Mouse (Mus musculus) megakaryocyte, embryonic 14.5 days (primary cell): ENCODE results near the gene Sap30l. TPM values are rescaled to one million over a fixed set of nuclear protein-coding genes. Genes with fewer than 3 reads are reported as not detected.
"Not testable (repeated sequence)": the region's sequence is repeated elsewhere in the genome, so short reads cannot be mapped to it uniquely, and the experiment has no call there.

Experiments used
- H3K27me3 ChIP-seq: replicated peaks from 2 replicates; pipeline ENCODE3; 2012; ENCODE audit warnings: inconsistent platforms
- H3K36me3 ChIP-seq: replicated peaks from 2 replicates; pipeline ENCODE3; 2012; ENCODE audit warnings: low read length, inconsistent platforms, mixed read lengths
- H3K4me1 ChIP-seq: 2 replicates; pipeline ENCODE4 v1.6.1; 2012; ENCODE audit warnings: inconsistent platforms
- H3K4me3 ChIP-seq: replicated peaks from 2 replicates; pipeline ENCODE3; 2012; ENCODE audit warnings: moderate library complexity, mild to moderate bottlenecking, inconsistent platforms
- H3K9me3 ChIP-seq: 2 replicates; pipeline ENCODE4 v1.6.1; 2012; ENCODE audit warnings: inconsistent platforms
- FLI1 ChIP-seq: IDR thresholded peaks from 2 replicates; pipeline ENCODE4 v1.6.1; 2012; ENCODE audit warnings: low read length, inconsistent platforms, mixed read lengths
- GATA1 ChIP-seq: IDR thresholded peaks from 3 replicates; pipeline ENCODE4 v1.6.1; 2012; ENCODE audit warnings: mixed read lengths, low read length, inconsistent platforms, borderline replicate concordance
- polyA plus RNA-seq: library from polyadenylated mRNA; stranded (reverse); fragments of >175 nt; gene quantifications from 2 replicates; pipeline ENCODE4 v1.2.3, GENCODE M21; 2012; ENCODE audit warnings: low replicate concordance; ENCODE audit not compliant: insufficient read depth

Gene Sap30l
- polyA plus RNA-seq, 1 experiment: 87.1 TPM

GRCm38 (mm10) chr11:57836872-57837680, 35.6 kb downstream of the Sap30l start:
- peaks cover 94% of the 10 kb centered on the region for H3K27me3 ChIP-seq
- H3K4me1 ChIP-seq: peaks cover 9% of the 10 kb centered on the region; the same call in 1 of the 2 replicates
- TF ChIP-seq FLI1 (no peak), GATA1 (no peak)
- 0 out of 2 replicates have a peak, but pooled peaks cover 3% of the 10 kb centered on the region for H3K9me3 ChIP-seq
- no peaks in the 10 kb centered on the region for H3K36me3 ChIP-seq
- H3K4me3 ChIP-seq: no peak overlapping the region

GRCm38 (mm10) chr11:57837861-57838680, 36.6 kb downstream of the Sap30l start:
- H3K4me1 ChIP-seq: peaks cover 9% of the 10 kb centered on the region; the same call in 1 of the 2 replicates
- H3K27me3 ChIP-seq: peaks cover 89% of the 10 kb centered on the region
- H3K4me3 ChIP-seq: no peak overlapping the region
- TF ChIP-seq FLI1 (no peak), GATA1 (no peak)
- H3K9me3 ChIP-seq: no peaks in the 10 kb centered on the region
- no peaks in the 10 kb centered on the region for H3K36me3 ChIP-seq

- Histone ChIP-seq H3K36me3 (no peaks in the 10 kb centered on the region), H3K4me1 (0 out of 2 replicates have a peak, but pooled peaks cover 3% of the 10 kb centered on the region), H3K27me3 (peaks cover 78% of the 10 kb centered on the region), H3K4me3 (no peak overlapping the region), H3K9me3 (no peaks in the 10 kb centered on the region)
- TF ChIP-seq GATA1: no peak
- TF ChIP-seq FLI1: no peak
These were observed 39.5 kb downstream of the Sap30l start for GRCm38 (mm10) chr11:57840986-57841385.

- Histone ChIP-seq H3K27me3 (peaks cover 74% of the 10 kb centered on the region), H3K4me3 (no peak overlapping the region), H3K36me3 (no peaks in the 10 kb centered on the region), H3K9me3 (no peaks in the 10 kb centered on the region), H3K4me1 (0 out of 2 replicates have a peak, but pooled peaks cover 3% of the 10 kb centered on the region)
- no peak for TF ChIP-seq GATA1
- TF ChIP-seq FLI1: no peak
These were observed 40.0 kb downstream of the Sap30l start for GRCm38 (mm10) chr11:57841391-57841790.

GRCm38 (mm10) chr11:57846421-57847363, 45.3 kb downstream of the Sap30l start:
- not testable (repeated sequence) for H3K9me3 ChIP-seq, H3K4me3 ChIP-seq, H3K4me1 ChIP-seq, H3K36me3 ChIP-seq
- H3K27me3 ChIP-seq: peaks cover 58% of the 10 kb centered on the region

- peaks cover 61% of the 10 kb centered on the region for H3K27me3 ChIP-seq
- no peak overlapping the region for H3K4me3 ChIP-seq
- H3K4me1 ChIP-seq: 0 out of 2 replicates have a peak, but pooled peaks cover 7% of the 10 kb centered on the region
- no peaks in the 10 kb centered on the region for H3K36me3 ChIP-seq
- TF ChIP-seq GATA1 (no peak), FLI1 (no peak)
- H3K9me3 ChIP-seq: no peaks in the 10 kb centered on the region
These were observed 46.0 kb downstream of the Sap30l start for GRCm38 (mm10) chr11:57847396-57847795.

GRCm38 (mm10) chr11:57850298-57850697, 48.9 kb downstream of the Sap30l start:
- H3K27me3 ChIP-seq: peaks cover 66% of the 10 kb centered on the region
- TF ChIP-seq FLI1: no peak
- TF ChIP-seq GATA1: no peak

GRCm38 (mm10) chr11:57850931-57851330, 49.5 kb downstream of the Sap30l start:
- no peak for TF ChIP-seq GATA1
- no peak for TF ChIP-seq FLI1
- peaks cover 66% of the 10 kb centered on the region for H3K27me3 ChIP-seq
- H3K4me3 ChIP-seq: no peak overlapping the region
- H3K9me3 ChIP-seq: no peaks in the 10 kb centered on the region
- no peaks in the 10 kb centered on the region for H3K36me3 ChIP-seq
- H3K4me1 ChIP-seq: 0 out of 2 replicates have a peak, but pooled peaks cover 7% of the 10 kb centered on the region

More at GRCm38 (mm10) chr11:57850298-57850697, 48.9 kb downstream of the Sap30l start:
- Histone ChIP-seq H3K36me3 (no peaks in the 10 kb centered on the region), H3K9me3 (no peaks in the 10 kb centered on the region), H3K4me1 (0 out of 2 replicates have a peak, but pooled peaks cover 7% of the 10 kb centered on the region), H3K4me3 (no peak overlapping the region)

- TF ChIP-seq GATA1 (no peak), FLI1 (no peak)
These were observed 52.1 kb downstream of the Sap30l start for GRCm38 (mm10) chr11:57853571-57853970.

More at GRCm38 (mm10) chr11:57853571-57853970, 52.1 kb downstream of the Sap30l start:
- peaks cover 65% of the 10 kb centered on the region for H3K27me3 ChIP-seq
- no peaks in the 10 kb centered on the region for H3K9me3 ChIP-seq
- H3K36me3 ChIP-seq: no peaks in the 10 kb centered on the region
- no peak overlapping the region for H3K4me3 ChIP-seq
- H3K4me1 ChIP-seq: no peaks in the 10 kb centered on the region
